Mouse (Mus musculus) lung, postnatal 0 days (tissue): ENCODE results near the gene 1600012H06Rik.

Experiments
- CTCF ChIP-seq: IDR thresholded peaks from 2 replicates; pipeline ENCODE4 v1.5.1; 2016; ENCODE audit warnings: antibody characterized with exemption, mild to moderate bottlenecking
- EP300 ChIP-seq: IDR thresholded peaks from 2 replicates; pipeline ENCODE4 v1.6.1; 2016; ENCODE audit warnings: antibody characterized with exemption, mild to moderate bottlenecking, control low read depth

- TF ChIP-seq EP300 (no peak), CTCF (no peak)
Measured at GRCm38 (mm10) chr17:14906611-14907010, 36.4 kb upstream of the 1600012H06Rik start.
